Mouse (Mus musculus) CH12.LX (cell line): Measurements from ENCODE around the gene Cfap77. TPM values are rescaled to one million over a fixed set of nuclear protein-coding genes. Genes with fewer than 3 reads are reported as not detected.
A peak's percentile ranks its signal among the peaks of the same experiment; 100 is the strongest.

Experiments used
- DNase-seq: peaks from one replicate; pipeline ENCODE4 v3.0.0-alpha.2; 2013; ENCODE audit errors: extremely low read depth
- H3K27ac ChIP-seq: 2 replicates; pipeline ENCODE4 v1.5.1; 2012; ENCODE audit warnings: low read depth, mild to moderate bottlenecking, control low read depth, moderate library complexity; ENCODE audit not compliant: insufficient read depth
- H3K27me3 ChIP-seq: replicated peaks from 2 replicates; pipeline ENCODE3; 2012; ENCODE audit warnings: inconsistent platforms
- H3K36me3 ChIP-seq, 2 experiments: replicated peaks in 1 of 2; 2 replicates each; pipeline versions ENCODE3 to v1.6.1; 2012; ENCODE audit warnings: inconsistent platforms in 1 of 2, low read length in 1 of 2, mild to moderate bottlenecking in 1 of 2, mixed read lengths in 1 of 2, moderate library complexity in 1 of 2; ENCODE audit not compliant: control insufficient read depth in 1 of 2, insufficient read depth in 1 of 2
- H3K4me1 ChIP-seq, 2 experiments: 2 replicates each; pipeline ENCODE4 v1.6.1; 2012; ENCODE audit warnings: inconsistent platforms in 1 of 2, moderate library complexity in 1 of 2; ENCODE audit not compliant: insufficient read depth in 2 of 2, control insufficient read depth in 1 of 2
- H3K4me2 ChIP-seq: 2 replicates; pipeline ENCODE4 v1.6.1; 2012; ENCODE audit warnings: low read depth, mild to moderate bottlenecking, control low read depth; ENCODE audit not compliant: poor library complexity, insufficient read depth, severe bottlenecking
- H3K4me3 ChIP-seq, 3 experiments: fragments of 150-350 bp in 1 of 3; sonication (generic) in 1 of 3; replicated peaks in 1 of 3; 2 replicates each; pipeline versions ENCODE3 to v1.5.1; 2011 to 2012; ENCODE audit warnings: low read depth in 2 of 3, low read length in 2 of 3, mild to moderate bottlenecking in 2 of 3, moderate library complexity in 2 of 3, control low read depth in 1 of 3, improper control_type of control experiment in 1 of 3, inconsistent platforms in 1 of 3, mixed read lengths in 1 of 3; ENCODE audit not compliant: poor library complexity in 1 of 3
- H3K79me2 ChIP-seq: replicated peaks from 2 replicates; pipeline ENCODE4 v1.6.1; 2012; ENCODE audit warnings: mild to moderate bottlenecking, moderate library complexity; ENCODE audit not compliant: control insufficient read depth, poor library complexity, insufficient read depth, severe bottlenecking; ENCODE audit errors: extremely low read depth
- H3K9ac ChIP-seq: 2 replicates; pipeline ENCODE4 v1.6.1; 2012; ENCODE audit warnings: low read depth, mild to moderate bottlenecking, control low read depth, moderate library complexity; ENCODE audit not compliant: insufficient read depth
- H3K9me3 ChIP-seq: replicated peaks from 2 replicates; pipeline ENCODE3; 2012; ENCODE audit warnings: low read length, inconsistent platforms, mixed read lengths
- CHD2 ChIP-seq: IDR thresholded peaks from 2 replicates; pipeline ENCODE4 v1.6.1; 2011; ENCODE audit warnings: low read length, improper control_type of control experiment
- E2F4 ChIP-seq: IDR thresholded peaks from 2 replicates; pipeline ENCODE4 v1.6.1; 2011; ENCODE audit warnings: low read depth, low read length, improper control_type of control experiment; ENCODE audit not compliant: insufficient replicate concordance
- ELF1 ChIP-seq: IDR thresholded peaks from 2 replicates; pipeline ENCODE4 v1.6.1; 2014; ENCODE audit warnings: low read depth, mild to moderate bottlenecking, inconsistent platforms, low read length, improper control_type of control experiment
- GABPA ChIP-seq: IDR thresholded peaks from 2 replicates; pipeline ENCODE4 v1.6.1; 2012; ENCODE audit warnings: low read depth, low read length, improper control_type of control experiment, inconsistent platforms; ENCODE audit not compliant: insufficient replicate concordance
- IRF4 ChIP-seq: IDR thresholded peaks from 2 replicates; pipeline ENCODE4 v1.6.1; 2014; ENCODE audit warnings: low read depth, mild to moderate bottlenecking, inconsistent platforms, low read length, improper control_type of control experiment
- JUN ChIP-seq: IDR thresholded peaks from 2 replicates; pipeline ENCODE4 v1.6.1; 2011; ENCODE audit warnings: low read depth, mild to moderate bottlenecking, low read length, improper control_type of control experiment, moderate library complexity; ENCODE audit not compliant: insufficient read depth
- KAT2A ChIP-seq: IDR thresholded peaks from 2 replicates; pipeline ENCODE4 v1.6.1; 2012; ENCODE audit warnings: low read length, improper control_type of control experiment, inconsistent platforms; ENCODE audit not compliant: insufficient replicate concordance
- MAX ChIP-seq: IDR thresholded peaks from 2 replicates; pipeline ENCODE4 v1.6.1; 2011; ENCODE audit warnings: low read length, improper control_type of control experiment
- MAZ ChIP-seq: IDR thresholded peaks from 2 replicates; pipeline ENCODE4 v1.6.1; 2012; ENCODE audit warnings: low read depth, mild to moderate bottlenecking, inconsistent platforms, low read length, improper control_type of control experiment, moderate library complexity
- MEF2A ChIP-seq: IDR thresholded peaks from 2 replicates; pipeline ENCODE4 v1.6.1; 2014; ENCODE audit warnings: low read depth, mild to moderate bottlenecking, inconsistent platforms, low read length, improper control_type of control experiment, borderline replicate concordance
- NELFE ChIP-seq: IDR thresholded peaks from 2 replicates; pipeline ENCODE4 v1.6.1; 2011; ENCODE audit warnings: low read depth, low read length, improper control_type of control experiment
- PAX5 ChIP-seq: IDR thresholded peaks from 2 replicates; pipeline ENCODE4 v1.6.1; 2012; ENCODE audit warnings: low read length, inconsistent platforms, mixed read lengths
- POLR2AphosphoS2 ChIP-seq: IDR thresholded peaks from 2 replicates; pipeline ENCODE4 v1.6.1; 2011; ENCODE audit warnings: low read depth, low read length, improper control_type of control experiment
- SIN3A ChIP-seq: IDR thresholded peaks from 2 replicates; pipeline ENCODE4 v1.6.1; 2012; ENCODE audit warnings: low read length, improper control_type of control experiment, inconsistent platforms
- TBP ChIP-seq: conservative IDR thresholded peaks from 2 replicates; pipeline ENCODE4 v1.6.1; 2011; ENCODE audit warnings: low read depth, low read length, improper control_type of control experiment
- ZC3H11A ChIP-seq: IDR thresholded peaks from 2 replicates; pipeline ENCODE4 v1.6.1; 2012; ENCODE audit warnings: low read depth, mild to moderate bottlenecking, inconsistent platforms, low read length, improper control_type of control experiment
- ZMIZ1 ChIP-seq: IDR thresholded peaks from 2 replicates; pipeline ENCODE4 v1.6.1; 2012; ENCODE audit warnings: low read depth, mild to moderate bottlenecking, inconsistent platforms, low read length, improper control_type of control experiment
- ZNF384 ChIP-seq: IDR thresholded peaks from 2 replicates; pipeline ENCODE4 v1.6.1; 2012; ENCODE audit warnings: low read depth, low read length, improper control_type of control experiment, inconsistent platforms
- dilution Hi-C: fragments of 300-500 bp; cut with MboI; formaldehyde crosslinking; loops from 2 replicates; pipeline ENCODE4 v1.14.3; 2020; ENCODE audit warnings: low sequenced_read_pairs; ENCODE audit not compliant: extremely low pct_unique_long_range_greater_than_20kb, extremely low pct_ligation_motif_present
- in situ Hi-C: fragments of 300-500 bp; cut with MboI; formaldehyde crosslinking; loops from 3 replicates; pipeline ENCODE4 v1.14.3; 2019; ENCODE audit warnings: low sequenced_read_pairs, low pct_ligation_motif_present, low pct_unique_long_range_greater_than_20kb, mixed read lengths
- polyA plus RNA-seq: library from polyadenylated mRNA; unstranded; fragments of >175 nt; gene quantifications from 2 replicates; pipeline ENCODE4 v1.2.1, GENCODE M21; 2012; ENCODE audit warnings: low read depth; ENCODE audit not compliant: insufficient read length
- total RNA-seq, 2 experiments: library from RNA; depleted of rRNA; stranded (reverse); fragments of 300-350 nt in 1 of 2; fragments of >200 nt in 1 of 2; gene quantifications; 2 replicates each; pipeline ENCODE4 v1.2.3; 2012 to 2014

The Cfap77 gene
- total and polyA plus RNA-seq, 3 experiments = 0.25 to 0.47 (median 0.35) TPM

- dilution Hi-C loops = no loop called here
- H3K36me3 ChIP-seq = no peaks in the 10 kb centered on the region
- H3K79me2 ChIP-seq = no peaks in the 10 kb centered on the region
- TF ChIP-seq JUN (no peak), PAX5 (no peak), GABPA (no peak), NELFE (no peak), ZNF384 (peak; percentile 56; the same call in 1 of the 2 replicates), IRF4 (no peak), MAZ (no peak)
- in situ Hi-C loops = no loop called here
- no peak overlapping the region for H3K27ac ChIP-seq
- no peaks in the 10 kb centered on the region for H3K9me3 ChIP-seq
- H3K9ac ChIP-seq = peak overlapping the region; percentile 61
- peaks cover 0 to 14% of the 10 kb centered on the region in 2 experiments; a peak in 2 of 4 replicates for H3K4me1 ChIP-seq
- DNase-seq = no peak
- no peaks in the 10 kb centered on the region for H3K27me3 ChIP-seq
- H3K4me3 ChIP-seq = no peak overlapping the region
- peak overlapping the region; percentile 86 for H3K4me2 ChIP-seq
These were observed 46.1 kb upstream of the Cfap77 start for GRCm38 (mm10) chr2:29100822-29101534.

- Histone ChIP-seq H3K9me3 (no peaks in the 10 kb centered on the region), H3K79me2 (no peaks in the 10 kb centered on the region), H3K9ac (no peak overlapping the region), H3K27me3 (no peaks in the 10 kb centered on the region), H3K4me1 (peaks cover 0 to 14% of the 10 kb centered on the region in 2 experiments; a peak in 2 of 4 replicates), H3K27ac (no peak overlapping the region), H3K4me3 (no peak overlapping the region), H3K36me3 (no peaks in the 10 kb centered on the region), H3K4me2 (no peak overlapping the region)
- DNase-seq = no peak
- TF ChIP-seq SIN3A = no peak
- TF ChIP-seq ZMIZ1 = no peak
- no peak for TF ChIP-seq POLR2AphosphoS2
- no peak for TF ChIP-seq CHD2
- TF ChIP-seq NELFE = no peak
- no peak for TF ChIP-seq MAZ
- no peak for TF ChIP-seq TBP
- no peak for TF ChIP-seq MEF2A
- no peak for TF ChIP-seq ELF1
- TF ChIP-seq ZC3H11A = no peak
- no peak for TF ChIP-seq E2F4
- TF ChIP-seq MAX = no peak
- TF ChIP-seq KAT2A = no peak
- dilution Hi-C loops = no loop called here
- in situ Hi-C loops = no loop called here
These were observed 44.8 kb upstream of the Cfap77 start for GRCm38 (mm10) chr2:29099646-29100045.
